Mouse (Mus musculus) fat pad, adult 2 months (tissue): ENCODE measurements around the gene Rdh16f2.
"Not testable (repeated sequence)": the region's sequence is repeated elsewhere in the genome, so short reads cannot be mapped to it uniquely, and the experiment has no call there.

Experiments
- DNase-seq: peaks from one replicate; pipeline ENCODE4 v3.0.0-alpha.2; 2011; ENCODE audit warnings: low read depth, low spot score; ENCODE audit errors: extremely low read depth

Rdh16f2 gene

DNA sequence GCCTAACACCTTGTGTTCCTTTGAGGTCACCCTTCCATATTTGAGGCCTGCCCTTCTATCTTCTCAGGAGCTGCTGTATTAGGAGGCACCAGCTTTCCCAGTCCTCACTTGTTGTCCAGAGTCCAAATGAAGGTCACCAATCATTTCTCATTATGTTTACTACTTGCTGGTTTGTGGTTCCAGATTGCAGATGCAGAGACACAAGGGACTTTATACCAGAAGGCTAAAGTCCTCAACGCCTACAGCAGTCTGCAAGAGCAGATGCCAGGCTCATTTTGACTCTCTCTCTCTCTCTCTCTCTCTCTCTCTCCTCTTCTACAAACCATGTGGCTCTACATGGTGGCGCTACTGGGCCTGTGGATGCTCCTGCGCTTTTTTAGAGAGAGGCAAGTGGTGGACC is at the start of gene Rdh16f2:
Gene Rdh16f2, plus strand, starts transcription at position 243 of the 400 bp plus-strand sequence.
- no peak for DNase-seq

GRCm38 (mm10) chr10:127817268-127817910 is 48.9 kb upstream of the Rdh16f2 start:
- DNase-seq, result not testable (repeated sequence)

- peak; percentile 68 for DNase-seq
Measured at GRCm38 (mm10) chr10:127821806-127822205, 44.5 kb upstream of the Rdh16f2 start.

DNA sequence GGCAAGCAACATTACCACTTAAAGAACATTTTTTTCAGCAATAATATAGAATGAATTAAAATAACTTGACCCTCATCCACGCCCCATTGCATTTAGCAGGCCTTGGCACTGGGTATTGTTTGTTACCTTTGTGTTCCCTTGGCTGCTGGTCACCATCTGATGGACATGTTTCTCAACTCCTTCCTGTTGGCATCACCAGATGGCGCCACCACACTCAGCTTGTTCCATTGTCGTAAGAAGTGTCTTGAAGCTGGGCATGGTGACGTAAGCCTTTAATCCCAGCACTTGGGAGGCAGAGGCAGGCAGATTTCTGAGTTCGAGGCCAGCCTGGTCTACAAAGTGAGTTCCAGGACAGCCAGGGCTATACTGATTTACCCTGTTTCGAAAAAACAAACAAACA is 40.9 kb upstream of the Rdh16f2 start:
- no peak for DNase-seq

DNA sequence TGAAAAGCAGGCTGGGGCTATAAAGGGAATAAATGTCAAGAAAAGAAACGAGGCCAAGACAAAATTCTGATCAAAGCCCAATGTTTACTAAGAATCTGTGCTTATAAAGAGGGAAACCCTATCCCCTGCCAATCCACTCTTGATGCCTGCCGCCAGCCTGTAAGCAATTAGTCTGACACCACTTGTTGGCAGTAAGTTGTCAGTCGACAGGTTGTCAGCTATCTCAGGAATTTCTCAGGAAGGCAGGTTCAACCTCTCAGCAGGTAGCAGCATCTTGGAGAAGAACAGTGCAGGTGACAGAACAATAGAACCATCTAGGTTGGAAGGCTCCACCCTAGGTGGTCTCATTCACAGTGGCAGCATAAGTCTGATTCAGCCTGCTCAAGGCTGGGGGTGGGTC is 37.2 kb upstream of the Rdh16f2 start:
- no peak for DNase-seq

GRCm38 (mm10) chr10:127834186-127834585 is 32.1 kb upstream of the Rdh16f2 start:
- DNase-seq, result not testable (repeated sequence)

- no peak for DNase-seq
Measured at GRCm38 (mm10) chr10:127835292-127835691, 31.0 kb upstream of the Rdh16f2 start.

GRCm38 (mm10) chr10:127837793-127838192 is 28.5 kb upstream of the Rdh16f2 start:
- DNase-seq, result not testable (repeated sequence)

GRCm38 (mm10) chr10:127838539-127838938 is 27.7 kb upstream of the Rdh16f2 start:
- no peak for DNase-seq

DNA sequence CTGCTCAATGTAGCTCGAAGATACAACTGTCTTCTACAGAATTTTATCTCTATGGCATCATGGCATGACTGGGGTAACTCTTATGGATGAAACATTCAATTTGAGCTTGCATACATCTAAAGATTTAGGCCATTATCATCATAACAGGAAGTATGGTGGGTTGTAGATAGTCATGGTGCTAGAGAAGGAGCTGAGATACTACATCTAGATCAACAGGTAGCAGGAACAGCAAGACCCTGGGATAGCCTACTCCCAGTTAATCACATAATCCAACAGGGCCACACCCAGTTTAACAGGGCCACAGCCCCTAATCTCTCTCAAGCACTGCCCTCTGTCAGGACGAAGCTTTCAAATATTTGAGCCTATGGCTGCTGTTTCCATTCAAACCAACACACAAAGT is 25.5 kb upstream of the Rdh16f2 start:
- no peak for DNase-seq

DNA sequence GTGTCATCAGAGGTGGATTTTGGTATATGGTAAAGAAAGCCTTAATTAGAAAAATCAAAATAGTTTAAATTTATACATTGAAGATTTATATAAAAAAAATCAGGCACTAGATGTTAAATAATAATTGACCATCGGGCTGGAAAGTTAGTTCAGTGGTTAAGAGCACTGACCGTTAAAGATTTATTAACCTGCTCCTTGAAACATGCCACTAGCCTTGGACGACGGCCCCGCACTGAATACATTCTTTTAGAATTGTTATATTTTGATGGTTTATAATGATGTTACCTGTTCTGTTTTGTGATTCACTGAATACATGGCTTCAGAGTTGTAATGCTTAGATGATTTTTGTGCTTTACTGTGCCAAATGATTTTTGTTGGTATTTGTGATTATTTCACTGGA is 20.3 kb upstream of the Rdh16f2 start:
- not testable (repeated sequence) for DNase-seq

GRCm38 (mm10) chr10:127848089-127848488 is 18.2 kb upstream of the Rdh16f2 start:
- no peak for DNase-seq

DNA sequence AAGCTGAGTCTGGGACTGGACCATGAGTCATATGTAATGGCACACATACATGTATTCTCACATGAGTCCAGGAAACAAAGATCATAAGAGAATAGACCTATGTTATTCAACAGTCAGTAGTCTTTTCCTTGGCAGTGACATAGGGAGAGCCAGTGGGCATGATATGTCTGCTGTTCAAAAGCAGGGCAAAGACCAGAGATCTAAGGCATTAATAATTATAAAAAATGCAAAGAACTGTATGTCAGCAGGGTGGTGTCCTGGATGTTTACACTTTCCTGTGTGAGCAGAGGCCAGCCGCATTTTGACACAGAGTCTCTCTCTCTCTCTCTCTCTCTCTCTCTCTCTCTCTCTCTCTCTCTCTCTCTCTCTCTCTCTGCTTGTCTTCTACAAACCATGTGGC is 16.6 kb upstream of the Rdh16f2 start, which contains the start of gene Rdh19:
Gene Rdh19, plus strand, starts transcription at position 301 of the 400 bp plus-strand sequence.
- DNase-seq, result no peak

GRCm38 (mm10) chr10:127856376-127856775 is 9.9 kb upstream of the Rdh16f2 start:
- no peak for DNase-seq

DNA sequence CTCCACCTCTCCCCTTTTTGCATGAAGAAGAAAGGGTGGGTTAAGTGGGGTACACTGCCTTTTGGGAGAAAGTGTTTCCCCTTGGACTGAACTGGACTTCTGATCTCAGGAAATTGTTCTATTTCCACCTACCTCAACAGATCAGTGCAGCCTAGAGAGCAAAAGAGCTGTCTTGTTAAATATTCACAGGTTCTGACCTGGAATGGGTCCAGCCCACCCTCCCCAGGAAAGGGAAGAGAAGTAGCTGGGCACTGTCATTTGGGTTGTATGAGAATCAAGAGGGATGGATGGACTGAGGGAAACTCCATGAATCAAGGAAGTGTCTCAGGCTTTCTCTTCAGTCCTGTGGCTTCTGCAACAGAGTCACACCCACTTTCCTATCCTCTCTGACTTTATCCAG is 1.3 kb upstream of the Rdh16f2 start:
- no peak for DNase-seq

DNA sequence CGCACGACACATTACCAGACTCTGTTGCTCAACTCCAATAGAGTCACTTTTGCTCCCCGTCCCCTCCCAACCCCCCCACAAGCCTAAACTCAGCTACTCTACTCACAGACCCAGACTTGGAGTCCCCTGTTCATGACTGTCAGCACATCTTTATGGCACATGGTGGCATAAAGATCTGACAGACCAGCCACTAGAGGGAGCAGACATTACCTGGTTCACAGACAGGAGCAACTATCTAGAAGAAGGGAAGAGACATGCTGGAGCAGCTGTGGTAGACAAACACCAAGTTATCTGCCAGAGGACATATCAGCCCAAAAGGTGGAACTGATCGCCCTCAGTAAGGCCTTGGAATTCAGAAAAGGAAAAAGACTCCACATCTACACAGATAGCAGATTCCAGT is 6.2 kb downstream of the Rdh16f2 start:
- no peak for DNase-seq

DNA sequence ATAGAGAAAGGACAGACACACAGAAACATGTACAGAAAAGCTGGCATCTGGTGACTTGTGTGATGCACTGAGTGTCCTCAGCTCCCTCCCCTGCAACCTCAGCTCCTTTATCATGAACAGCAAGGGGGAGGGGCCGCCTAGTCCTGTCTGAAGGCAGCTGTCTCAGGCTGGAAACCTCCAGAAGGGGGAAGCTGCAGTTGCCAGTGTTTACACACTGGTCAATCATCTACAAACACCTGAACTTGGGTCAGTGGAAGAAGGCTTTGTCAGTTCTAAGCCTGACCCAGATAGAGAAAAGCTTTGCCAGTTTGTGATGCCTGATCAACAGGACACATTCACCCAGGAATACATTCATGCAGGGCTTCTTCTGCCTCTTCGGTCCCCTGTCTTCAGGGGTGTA is 11.4 kb downstream of the Rdh16f2 start:
- no peak for DNase-seq

GRCm38 (mm10) chr10:127878262-127879057 is 12.2 kb downstream of the Rdh16f2 start:
- DNase-seq, result no peak

GRCm38 (mm10) chr10:127879155-127879688 is 12.9 kb downstream of the Rdh16f2 start:
- DNase-seq, result peak; percentile 11

DNA sequence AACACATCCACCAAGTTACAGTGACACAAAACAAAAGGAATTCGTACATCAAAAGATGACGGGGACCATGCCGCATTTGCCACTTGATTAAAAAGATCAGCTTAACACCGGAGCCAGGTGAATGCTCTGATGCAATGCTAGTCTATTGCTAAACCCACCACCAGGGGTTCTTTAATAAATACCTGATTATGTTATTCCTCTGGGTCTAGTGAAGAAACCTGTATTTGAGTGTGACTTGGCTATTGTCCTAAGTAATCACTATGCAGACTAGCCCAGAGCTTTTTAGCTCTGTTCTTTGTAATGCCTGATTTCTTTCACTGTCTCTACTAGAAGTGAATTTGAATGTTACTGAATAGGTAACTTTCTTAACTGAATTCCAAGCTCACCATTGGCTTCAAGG is 14.8 kb downstream of the Rdh16f2 start:
- DNase-seq, result peak; percentile 39

DNA sequence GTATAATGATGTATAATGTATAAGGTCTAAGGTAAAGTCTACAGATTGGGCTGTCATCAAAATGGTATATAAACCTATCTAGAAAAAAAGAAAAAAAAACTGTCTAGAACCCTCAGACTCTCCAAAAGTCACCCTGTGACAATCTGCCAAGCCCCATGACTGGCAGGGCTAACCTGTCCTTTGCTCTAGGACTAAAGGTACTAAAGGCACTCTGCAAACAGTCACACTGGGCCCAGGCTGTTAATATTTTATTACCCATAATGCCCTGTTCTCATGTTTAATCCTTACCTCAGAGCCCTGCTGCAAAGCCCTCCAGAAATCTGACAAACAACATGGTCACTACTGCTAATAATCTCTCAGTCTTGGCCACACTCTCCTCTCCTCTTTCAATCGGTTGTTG is 20.3 kb downstream of the Rdh16f2 start:
- no peak for DNase-seq

- DNase-seq, result no peak
Measured at GRCm38 (mm10) chr10:127886971-127887370, 20.7 kb downstream of the Rdh16f2 start.
